Mouse (Mus musculus): ENCODE data around the gene Zfp180. TPM values are rescaled to one million over a fixed set of nuclear protein-coding genes. Genes with fewer than 3 reads are reported as not detected.

Zfp180 gene
- polyA plus RNA-seq, 1 experiment from 2014 or later = 12.1 TPM

- 96% methylated on average over 12 of the region's 12 CpGs for WGBS
- no peaks in the 10 kb centered on the region for H3K27me3 ChIP-seq (ENCODE audit: insufficient read depth, low read length)
- ATAC-seq (replicated peaks; ENCODE audit: low FRiP score, low read depth) = no peak
Observed at GRCm38 (mm10) chr7:24087485-24088125, 5.9 kb downstream of the Zfp180 start.

GRCm38 (mm10) chr7:24104403-24104802, 22.7 kb downstream of the Zfp180 start:
- Histone ChIP-seq H3K4me3 (replicated peaks; ENCODE audit: low read depth, low read length) (no peak overlapping the region), H3K27me3 (ENCODE audit: insufficient read depth, low read length) (no peaks in the 10 kb centered on the region), H3K4me1 (replicated peaks; ENCODE audit: insufficient read depth, low read length) (no peaks in the 10 kb centered on the region), H3K36me3 (ENCODE audit: insufficient read depth, low read length) (peaks cover 85% of the 10 kb centered on the region), H3K9ac (ENCODE audit: low read depth, low read length) (no peak overlapping the region), H3K9me3 (replicated peaks; ENCODE audit: low read length) (peaks cover 52% of the 10 kb centered on the region), H3K4me2 (ENCODE audit: low read length) (no peak overlapping the region), H3K27ac (no peak overlapping the region)
- WGBS = 94% methylated on average over 9 of the region's 9 CpGs
- ATAC-seq (replicated peaks; ENCODE audit: low FRiP score, low read depth) (peak; percentile 44; the same call in 1 of the 2 replicates), DNase-seq (ENCODE audit: low spot score) (no peak)
- no peak for TF ChIP-seq CTCF (IDR thresholded peaks at IDR 0.05; ENCODE audit: low read depth)

More at GRCm38 (mm10) chr7:24087485-24088125, 5.9 kb downstream of the Zfp180 start:
- Histone ChIP-seq H3K4me3 (replicated peaks; ENCODE audit: low read depth, low read length) (no peak overlapping the region), H3K4me2 (ENCODE audit: low read length) (no peak overlapping the region), H3K36me3 (ENCODE audit: insufficient read depth, low read length) (0 out of 2 replicates have a peak, but pooled peaks cover 3% of the 10 kb centered on the region), H3K9ac (ENCODE audit: low read depth, low read length) (no peak overlapping the region), H3K4me1 (replicated peaks; ENCODE audit: insufficient read depth, low read length) (peaks cover 7% of the 10 kb centered on the region; the same call in 1 of the 2 replicates), H3K9me3 (replicated peaks; ENCODE audit: low read length) (no peaks in the 10 kb centered on the region), H3K27ac (no peak overlapping the region)
- DNase-seq (ENCODE audit: low spot score) = no peak
- no peak for TF ChIP-seq CTCF (IDR thresholded peaks at IDR 0.05; ENCODE audit: low read depth)

- peaks cover 77% of the 10 kb centered on the region for H3K36me3 ChIP-seq (ENCODE audit: insufficient read depth, low read length)
- no peak for TF ChIP-seq CTCF (IDR thresholded peaks at IDR 0.05; ENCODE audit: low read depth)
- H3K27ac ChIP-seq = no peak overlapping the region
- H3K4me2 ChIP-seq (ENCODE audit: low read length) = no peak overlapping the region
- no peak overlapping the region for H3K4me3 ChIP-seq (replicated peaks; ENCODE audit: low read depth, low read length)
- ATAC-seq (replicated peaks; ENCODE audit: low FRiP score, low read depth) (no peak), DNase-seq (ENCODE audit: low spot score) (no peak)
- 94% methylated on average over 18 of the region's 18 CpGs for WGBS
- no peaks in the 10 kb centered on the region for H3K4me1 ChIP-seq (replicated peaks; ENCODE audit: insufficient read depth, low read length)
- H3K9ac ChIP-seq (ENCODE audit: low read depth, low read length) = no peak overlapping the region
- no peaks in the 10 kb centered on the region for H3K27me3 ChIP-seq (ENCODE audit: insufficient read depth, low read length)
- peaks cover 52% of the 10 kb centered on the region for H3K9me3 ChIP-seq (replicated peaks; ENCODE audit: low read length)
Observed at GRCm38 (mm10) chr7:24105144-24105703, 23.5 kb downstream of the Zfp180 start.

GRCm38 (mm10) chr7:24110839-24111238, 29.1 kb downstream of the Zfp180 start:
- Histone ChIP-seq H3K9ac (ENCODE audit: low read depth, low read length) (no peak overlapping the region), H3K4me2 (ENCODE audit: low read length) (no peak overlapping the region), H3K4me3 (replicated peaks; ENCODE audit: low read depth, low read length) (no peak overlapping the region), H3K27me3 (ENCODE audit: insufficient read depth, low read length) (no peaks in the 10 kb centered on the region), H3K9me3 (replicated peaks; ENCODE audit: low read length) (peaks cover 24% of the 10 kb centered on the region), H3K27ac (no peak overlapping the region), H3K4me1 (replicated peaks; ENCODE audit: insufficient read depth, low read length) (0 out of 2 replicates have a peak, but pooled peaks cover 3% of the 10 kb centered on the region), H3K36me3 (ENCODE audit: insufficient read depth, low read length) (peaks cover 22% of the 10 kb centered on the region)
- ATAC-seq (replicated peaks; ENCODE audit: low FRiP score, low read depth) = no peak
- 94% methylated on average over 7 of the region's 7 CpGs for WGBS
- TF ChIP-seq CTCF (IDR thresholded peaks at IDR 0.05; ENCODE audit: low read depth) = no peak
- DNase-seq (ENCODE audit: low spot score) = no peak

- Histone ChIP-seq H3K9ac (ENCODE audit: low read depth, low read length) (0 out of 2 replicates have a peak overlapping the region, but pooled peaks have one; percentile 3), H3K4me1 (replicated peaks; ENCODE audit: insufficient read depth, low read length) (0 out of 2 replicates have a peak, but pooled peaks cover 3% of the 10 kb centered on the region), H3K9me3 (replicated peaks; ENCODE audit: low read length) (peaks cover 15% of the 10 kb centered on the region), H3K27ac (peak overlapping the region; percentile 55), H3K4me2 (ENCODE audit: low read length) (peak overlapping the region; percentile 65), H3K27me3 (ENCODE audit: insufficient read depth, low read length) (no peaks in the 10 kb centered on the region), H3K4me3 (replicated peaks; ENCODE audit: low read depth, low read length) (peak overlapping the region; percentile 55), H3K36me3 (ENCODE audit: insufficient read depth, low read length) (peaks cover 12% of the 10 kb centered on the region)
- DNase-seq (ENCODE audit: low spot score) = no peak
- ATAC-seq (replicated peaks; ENCODE audit: low FRiP score, low read depth) = no peak
- TF ChIP-seq CTCF (IDR thresholded peaks at IDR 0.05; ENCODE audit: low read depth) = no peak
- WGBS = 4% methylated on average over 9 of the region's 9 CpGs
Observed at GRCm38 (mm10) chr7:24111772-24112155, 30.0 kb downstream of the Zfp180 start.

GRCm38 (mm10) chr7:24112156-24112856, 30.6 kb downstream of the Zfp180 start, which contains the start of gene Zfp112:
Gene Zfp112, plus strand, starts transcription at chr7:24112314.
- DNase-seq (ENCODE audit: low spot score) (peak; percentile 96), ATAC-seq (replicated peaks; ENCODE audit: low FRiP score, low read depth) (peak; percentile 98)
- Histone ChIP-seq H3K36me3 (ENCODE audit: insufficient read depth, low read length) (peaks cover 7% of the 10 kb centered on the region), H3K4me1 (replicated peaks; ENCODE audit: insufficient read depth, low read length) (0 out of 2 replicates have a peak, but pooled peaks cover 3% of the 10 kb centered on the region), H3K4me3 (replicated peaks; ENCODE audit: low read depth, low read length) (peak within 1 kb of the TSS; percentile 55), H3K4me2 (ENCODE audit: low read length) (peak within 1 kb of the TSS; percentile 65), H3K27me3 (ENCODE audit: insufficient read depth, low read length) (no peaks in the 10 kb centered on the region), H3K27ac (peak within 1 kb of the TSS; percentile 72), H3K9me3 (replicated peaks; ENCODE audit: low read length) (0 out of 2 replicates have a peak, but pooled peaks cover 10% of the 10 kb centered on the region), H3K9ac (ENCODE audit: low read depth, low read length) (peak within 1 kb of the TSS; percentile 60)
- 0% methylated on average over 23 of the region's 23 CpGs for WGBS
- no peak for TF ChIP-seq CTCF (IDR thresholded peaks at IDR 0.05; ENCODE audit: low read depth)
